Mouse (Mus musculus) fibroblast of lung, adult 2 months (primary cell): ENCODE results near the gene Gch1.

Experiments used
- DNase-seq: peaks from one replicate; pipeline ENCODE4 v3.0.0-alpha.2; 2011; ENCODE audit warnings: low read depth

Gch1 gene

GRCm38 (mm10) chr14:47188848-47189634 lies at the start of gene Gch1:
Gch1 (minus strand) TSS chr14:47189413.
- DNase-seq, result peak; percentile 12

GRCm38 (mm10) chr14:47237286-47237685 lies 48.1 kb upstream of the Gch1 start:
- DNase-seq, result no peak

GRCm38 (mm10) chr14:47236491-47236890 lies 47.3 kb upstream of the Gch1 start:
- no peak for DNase-seq

- DNase-seq, result no peak
Observed at GRCm38 (mm10) chr14:47234526-47235250, 45.5 kb upstream of the Gch1 start.

GRCm38 (mm10) chr14:47234032-47234431 lies 44.8 kb upstream of the Gch1 start:
- DNase-seq, result no peak

- no peak for DNase-seq
Observed at GRCm38 (mm10) chr14:47233602-47234001, 44.4 kb upstream of the Gch1 start.

- no peak for DNase-seq
Observed at GRCm38 (mm10) chr14:47229796-47230376, 40.7 kb upstream of the Gch1 start.

- DNase-seq, result no peak
Observed at GRCm38 (mm10) chr14:47225931-47226330, 36.7 kb upstream of the Gch1 start.

- DNase-seq, result no peak
Observed at GRCm38 (mm10) chr14:47224476-47225325, 35.5 kb upstream of the Gch1 start.

- no peak for DNase-seq
Observed at GRCm38 (mm10) chr14:47222631-47223450, 33.6 kb upstream of the Gch1 start.

- DNase-seq, result no peak
Observed at GRCm38 (mm10) chr14:47221567-47221966, 32.4 kb upstream of the Gch1 start.

GRCm38 (mm10) chr14:47220231-47221025 lies 31.2 kb upstream of the Gch1 start:
- no peak for DNase-seq

- DNase-seq, result peak; percentile 14
Observed at GRCm38 (mm10) chr14:47218766-47219606, 29.8 kb upstream of the Gch1 start.

GRCm38 (mm10) chr14:47216541-47216940 lies 27.3 kb upstream of the Gch1 start:
- DNase-seq, result no peak

- DNase-seq, result no peak
Observed at GRCm38 (mm10) chr14:47214367-47214766, 25.2 kb upstream of the Gch1 start.

GRCm38 (mm10) chr14:47213305-47213704 lies 24.1 kb upstream of the Gch1 start:
- no peak for DNase-seq

- no peak for DNase-seq
Observed at GRCm38 (mm10) chr14:47209669-47210164, 20.5 kb upstream of the Gch1 start.

- no peak for DNase-seq
Observed at GRCm38 (mm10) chr14:47208564-47209493, 19.6 kb upstream of the Gch1 start.
